Mouse (Mus musculus) frontal cortex, postnatal 10 days (tissue): ENCODE measurements around the gene Cep152.

Experiments used
- DNase-seq, 2 experiments: peaks; one replicate each; pipeline ENCODE4 v3.0.0; 2022; ENCODE audit warnings: low spot score in 2 of 2, mixed read lengths in 1 of 2

Cep152 gene

DNA sequence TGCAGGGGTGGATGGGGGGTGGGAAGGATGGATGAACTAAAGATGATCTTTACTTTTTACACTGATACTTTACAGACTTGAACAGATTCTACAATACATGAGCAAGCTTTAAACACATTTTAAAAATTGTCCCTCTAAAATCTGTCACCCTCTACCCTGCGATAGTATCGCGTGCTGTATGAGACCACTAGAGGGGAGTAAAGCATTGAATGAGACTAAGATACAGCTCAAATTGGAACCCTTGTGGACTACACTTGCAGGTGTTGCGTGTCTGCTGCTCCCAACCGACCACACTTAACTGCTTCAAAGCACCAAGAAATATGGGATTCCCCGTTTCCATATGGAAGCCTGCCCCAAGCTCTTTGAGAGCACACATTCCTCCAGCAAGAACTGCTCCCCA is 69.1 kb downstream of the Cep152 start:
- DNase-seq = no peak

- no peak for DNase-seq
Observed at GRCm38 (mm10) chr2:125548806-125549578, 75.9 kb downstream of the Cep152 start.

DNA sequence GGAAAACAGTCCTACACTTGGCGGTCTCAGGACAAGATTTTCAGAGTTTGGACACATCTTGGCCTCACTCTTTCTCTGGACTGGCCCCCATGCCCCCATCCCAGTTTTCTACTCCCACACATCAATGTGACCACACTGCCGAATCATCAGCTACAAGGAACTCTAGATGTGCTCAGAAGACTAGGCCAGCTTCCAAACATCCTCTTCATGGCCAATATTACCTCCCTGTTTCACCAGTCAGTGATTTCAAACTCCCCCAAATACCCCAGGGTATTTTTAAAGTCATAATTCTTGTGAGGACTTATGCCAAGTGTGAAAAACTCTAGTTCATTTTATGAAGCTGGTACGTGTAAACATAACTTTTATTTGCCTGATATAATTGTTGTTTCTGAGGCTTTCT is 79.9 kb downstream of the Cep152 start:
- no peak for DNase-seq

GRCm38 (mm10) chr2:125543646-125544045 is 81.3 kb downstream of the Cep152 start:
- no peak for DNase-seq

GRCm38 (mm10) chr2:125541451-125541850 is 83.5 kb downstream of the Cep152 start:
- DNase-seq = no peak

DNA sequence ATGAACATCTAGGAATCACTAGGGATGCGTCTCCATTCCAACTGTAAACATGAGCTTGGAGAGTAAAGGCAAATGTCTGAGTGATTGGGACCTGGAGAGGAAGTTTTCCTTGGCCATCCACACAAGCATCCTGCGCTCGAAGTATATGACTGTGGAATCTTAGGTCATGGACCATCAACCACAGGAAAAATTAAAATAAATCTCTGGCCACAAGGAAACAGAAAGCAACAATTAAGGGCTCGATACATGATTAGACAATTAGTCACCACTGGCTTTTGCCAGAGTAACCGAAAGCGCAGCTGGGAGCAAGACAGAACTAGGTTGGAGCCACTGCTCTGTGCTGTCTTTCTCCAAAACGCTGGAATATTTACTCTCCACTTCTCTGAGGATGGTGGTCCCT is 84.3 kb downstream of the Cep152 start:
- no peak for DNase-seq

DNA sequence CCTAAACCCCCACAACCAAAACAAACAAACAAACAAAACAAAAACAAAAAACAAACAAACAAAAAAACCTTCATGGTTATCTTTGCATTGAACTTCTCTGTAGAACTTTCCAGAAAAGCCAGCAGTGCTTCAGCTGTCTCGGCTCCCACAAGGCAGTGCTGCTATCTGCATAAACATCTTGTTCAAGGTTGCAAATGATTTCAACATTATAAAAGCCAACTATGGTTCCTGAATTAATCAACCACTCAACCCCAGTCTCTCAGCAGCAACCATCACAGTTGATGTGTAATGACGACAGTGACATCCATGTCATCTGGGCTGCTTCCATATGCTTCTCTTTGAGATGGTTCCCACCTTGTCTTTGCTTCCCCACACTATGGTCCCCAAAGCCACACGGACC is 85.3 kb downstream of the Cep152 start:
- DNase-seq = no peak

DNA sequence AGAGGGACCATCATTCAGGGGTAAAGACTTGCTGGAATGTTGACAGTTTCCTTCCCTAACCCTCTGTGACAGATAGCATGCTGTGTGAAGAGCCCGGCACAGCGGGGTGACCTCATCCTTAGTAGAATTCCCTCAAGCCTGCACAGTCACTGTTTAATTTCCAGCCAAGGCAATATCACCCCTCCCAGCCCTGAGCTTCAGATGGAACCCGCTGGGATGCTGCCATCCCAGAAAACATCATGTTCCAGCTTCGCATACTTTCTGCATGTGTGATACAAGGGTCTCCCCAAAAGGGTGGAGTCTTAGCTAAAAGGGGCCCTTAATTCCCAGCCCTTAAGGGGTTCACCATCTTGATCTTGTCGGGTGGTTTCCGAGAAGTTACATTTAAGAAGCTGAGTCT is 94.2 kb downstream of the Cep152 start:
- no peak for DNase-seq

DNA sequence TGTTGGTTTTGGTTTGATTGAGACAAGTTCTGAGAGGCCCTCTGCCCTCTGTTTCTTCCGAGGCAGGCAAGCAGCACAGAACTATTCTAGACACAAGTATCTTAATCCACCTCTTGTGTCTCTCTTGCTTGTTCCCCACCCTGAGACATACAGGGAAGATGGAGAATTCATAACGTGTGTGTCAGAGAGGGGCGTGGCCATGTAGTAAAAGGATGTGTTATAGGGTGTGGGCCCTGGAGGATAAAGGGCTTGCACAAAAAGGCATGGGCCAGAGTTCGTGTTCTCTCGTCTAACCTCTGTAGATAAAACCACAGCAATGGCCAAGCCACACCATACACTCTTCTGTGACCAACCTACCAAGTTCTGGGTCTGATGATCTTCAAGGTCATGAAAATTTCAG is 98.3 kb downstream of the Cep152 start:
- no peak for DNase-seq

DNA sequence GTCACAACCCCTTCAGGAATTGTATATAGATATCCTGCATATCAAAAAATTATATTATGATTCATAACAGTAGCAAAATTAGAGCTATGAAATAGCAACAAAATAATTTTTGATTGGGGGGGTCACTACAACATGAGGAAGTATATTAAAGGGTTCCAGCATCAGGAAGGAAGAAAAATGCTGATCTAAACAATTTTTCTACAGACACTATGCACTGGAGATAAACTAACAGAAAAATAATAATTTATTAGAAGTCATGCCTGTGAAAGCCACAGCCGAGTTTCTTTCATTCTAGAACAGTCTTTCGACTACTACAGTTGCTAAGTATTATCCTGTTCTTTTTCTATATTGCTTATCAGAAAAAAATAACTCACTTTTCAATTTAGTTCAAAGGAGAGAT is 99.4 kb downstream of the Cep152 start:
- no peak for DNase-seq

GRCm38 (mm10) chr2:125516594-125516993 is 108.3 kb downstream of the Cep152 start:
- DNase-seq = no peak

DNA sequence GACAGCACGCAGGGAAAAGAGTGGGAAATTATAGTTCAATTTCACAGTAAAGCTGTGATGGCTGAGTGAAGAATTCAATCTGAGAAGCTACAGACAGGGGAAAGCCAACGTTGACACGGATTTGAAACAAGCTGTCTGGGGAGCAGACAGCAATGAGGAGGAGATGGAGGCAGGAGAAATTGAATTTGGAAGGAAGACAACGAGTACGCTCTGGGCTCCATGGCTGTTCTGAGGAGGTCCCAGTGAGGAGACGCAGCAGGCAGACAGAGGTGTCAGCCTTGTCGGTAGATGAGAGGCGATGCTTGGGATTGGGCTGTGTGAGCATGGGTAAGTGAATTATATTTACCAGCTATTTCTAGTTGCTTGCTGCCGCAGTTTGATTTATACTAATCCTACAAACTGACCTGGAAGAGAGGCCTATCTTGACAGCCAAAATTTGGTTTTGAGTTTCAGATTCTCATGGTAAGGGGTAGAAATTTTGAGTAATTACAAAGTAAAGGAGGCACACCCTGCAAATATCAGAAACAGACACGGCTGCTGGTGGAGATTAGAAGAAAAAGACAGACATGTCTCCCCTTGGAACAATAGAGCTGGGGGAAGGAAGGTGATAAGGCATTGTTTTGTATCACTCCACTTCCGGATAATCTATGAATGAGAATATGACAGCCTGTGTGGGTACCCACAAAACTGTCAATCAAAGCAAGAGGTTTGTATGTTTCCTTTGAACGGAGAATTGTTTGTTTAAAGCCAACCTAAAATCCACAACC is 109.4 kb downstream of the Cep152 start:
- DNase-seq = no peak

DNA sequence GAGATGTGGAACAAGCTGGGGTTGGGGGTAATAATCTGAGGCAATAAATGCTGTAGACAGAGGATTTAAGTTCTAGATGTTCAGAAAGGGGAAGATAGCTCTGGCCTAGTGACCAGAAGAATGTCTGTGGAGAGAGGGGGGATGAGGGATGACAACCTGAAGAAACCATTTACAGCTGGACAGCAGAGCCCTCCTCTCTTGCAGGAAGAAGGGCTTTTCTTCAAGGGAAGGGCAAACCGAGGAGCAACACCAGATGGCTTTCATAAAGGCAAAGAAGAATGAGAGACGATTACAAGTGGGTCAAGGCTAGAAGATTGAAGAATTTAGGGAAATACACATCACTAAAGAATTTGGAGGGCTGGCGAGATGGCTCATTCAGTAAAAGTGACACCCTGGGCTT is 110.5 kb downstream of the Cep152 start:
- no peak for DNase-seq
